Mouse (Mus musculus) T-helper 2 cell (primary cell): ENCODE data around the gene Aifm1.

ENCODE experiments used
- in situ Hi-C: fragments of 300-600 bp; cut with MboI, MseI; formaldehyde crosslinking; loops from one replicate; pipeline ENCODE4 v1.15.1; 2025; ENCODE audit warnings: high pct_unique_total_duplicates

Gene Aifm1

GRCm38 (mm10) chrX:48513166-48513807, at the start of gene Aifm1:
Aifm1 (minus strand) TSS chrX:48513563.
- in situ Hi-C loops = no loop called here

DNA sequence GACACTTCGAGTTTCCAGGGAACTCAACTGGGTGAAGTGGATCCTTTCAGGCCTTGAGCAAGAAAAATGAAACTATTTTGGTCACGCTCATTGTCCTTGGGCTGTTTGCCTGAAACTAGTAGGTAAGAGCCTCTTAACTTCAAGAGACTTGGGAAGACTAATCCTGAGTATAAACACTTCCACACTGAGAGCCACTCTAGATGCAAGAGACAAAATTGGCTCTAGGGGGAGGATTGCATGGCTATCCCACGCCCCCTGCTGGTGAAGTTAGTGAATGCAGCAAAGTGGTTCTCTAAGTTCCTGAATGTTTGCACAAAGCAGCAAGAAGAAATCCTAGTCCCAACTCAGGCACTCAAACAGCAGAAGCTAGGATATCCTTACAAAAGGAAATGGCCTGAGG, 18.8 kb upstream of the Aifm1 start:
- in situ Hi-C loops = no loop called here

GRCm38 (mm10) chrX:48526435-48526834, 13.1 kb upstream of the Aifm1 start:
- in situ Hi-C loops = no loop called here

- in situ Hi-C loops = no loop called here
Observed at GRCm38 (mm10) chrX:48525866-48526265, 12.5 kb upstream of the Aifm1 start.

DNA sequence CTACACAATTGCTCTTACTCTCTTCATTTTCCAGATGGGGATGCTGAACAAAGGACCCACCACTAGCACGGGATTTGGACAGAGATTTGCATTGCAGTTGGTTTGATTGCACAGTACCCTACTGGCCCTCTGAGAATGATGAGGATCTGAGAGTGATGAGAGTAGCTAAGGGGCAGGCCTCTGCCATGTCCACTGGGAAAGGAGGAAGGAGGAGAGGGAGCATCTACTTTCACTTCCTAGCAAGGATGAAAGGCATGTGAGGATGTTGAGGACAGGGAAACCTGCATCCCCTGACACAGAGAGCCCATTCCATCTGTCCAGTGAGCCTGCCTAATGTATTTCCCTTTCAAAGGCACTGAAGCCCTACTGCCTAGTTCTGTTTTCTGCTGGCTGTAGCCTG, 12.0 kb upstream of the Aifm1 start:
- in situ Hi-C loops = no loop called here

DNA sequence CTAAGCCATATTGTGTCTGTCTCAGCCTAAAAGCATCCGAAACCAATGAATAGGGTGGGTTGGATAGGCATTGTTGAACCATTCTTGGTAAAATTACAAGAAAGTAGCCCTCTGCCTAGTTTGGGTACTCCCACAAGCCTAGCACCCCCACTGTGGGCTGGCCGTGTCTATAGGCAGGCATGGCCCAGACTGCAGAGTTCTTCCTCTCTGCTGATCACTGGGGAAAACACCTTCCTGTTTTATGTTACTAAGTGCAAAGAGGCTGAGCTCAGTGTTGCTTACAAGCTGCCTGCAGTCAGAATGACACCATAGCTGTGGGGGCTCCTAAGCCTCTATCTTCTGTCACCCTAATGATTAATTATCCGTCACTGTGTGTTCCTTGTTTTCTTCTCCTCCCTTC, 10.1 kb upstream of the Aifm1 start:
- in situ Hi-C loops = no loop called here

DNA sequence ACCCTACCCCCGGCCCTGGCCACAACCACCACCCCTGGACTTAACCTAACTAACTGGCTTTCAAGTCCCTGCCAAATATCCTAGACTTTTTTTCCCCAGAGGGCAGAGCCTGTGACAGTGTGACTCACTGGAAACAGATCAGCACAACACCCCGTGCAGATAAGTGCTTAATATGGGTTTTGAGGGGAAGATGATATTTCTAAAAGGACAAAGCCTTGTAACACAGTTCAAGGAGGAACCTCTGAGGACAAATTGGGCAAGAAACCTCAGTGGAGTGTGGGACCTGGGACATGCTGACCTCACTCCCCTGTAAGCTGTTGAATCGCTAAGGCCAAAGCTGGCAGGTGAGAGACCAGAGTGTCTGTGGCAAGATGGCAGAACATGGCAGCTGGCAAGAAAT, 8.3 kb upstream of the Aifm1 start:
- in situ Hi-C loops = no loop called here

GRCm38 (mm10) chrX:48519549-48520085, 6.3 kb upstream of the Aifm1 start:
- in situ Hi-C loops = no loop called here

GRCm38 (mm10) chrX:48518808-48519548, 5.6 kb upstream of the Aifm1 start, which contains the start of gene Rab33a:
Rab33a (plus strand) TSS chrX:48519285.
- in situ Hi-C loops = no loop called here

- in situ Hi-C loops = no loop called here
Observed at GRCm38 (mm10) chrX:48518211-48518807, 4.9 kb upstream of the Aifm1 start.

DNA sequence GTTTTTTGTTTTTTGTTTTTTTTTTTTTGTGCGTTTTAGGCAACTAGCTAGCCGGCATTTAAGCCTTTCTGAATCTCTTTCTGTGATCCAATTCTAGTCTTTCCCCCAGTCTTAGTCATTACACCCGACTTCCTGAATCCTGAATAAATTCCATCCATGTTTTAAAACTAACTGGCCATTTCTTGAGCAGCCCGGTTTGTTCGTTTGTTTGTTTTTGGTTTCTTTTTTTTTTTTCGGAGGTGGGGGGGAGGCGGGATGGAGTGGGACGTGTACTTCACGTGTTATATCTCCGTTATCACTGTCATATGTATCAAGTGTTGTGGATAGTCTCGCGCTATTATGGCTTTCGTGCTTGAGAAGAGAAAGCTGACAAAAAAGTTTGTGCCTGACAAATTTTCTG, 461 bp upstream of the Aifm1 start:
- in situ Hi-C loops = no loop called here

- in situ Hi-C loops = no loop called here
Observed at GRCm38 (mm10) chrX:48493763-48494162, 19.6 kb downstream of the Aifm1 start.

- in situ Hi-C loops = no loop called here
Observed at GRCm38 (mm10) chrX:48481687-48482086, 31.7 kb downstream of the Aifm1 start.

DNA sequence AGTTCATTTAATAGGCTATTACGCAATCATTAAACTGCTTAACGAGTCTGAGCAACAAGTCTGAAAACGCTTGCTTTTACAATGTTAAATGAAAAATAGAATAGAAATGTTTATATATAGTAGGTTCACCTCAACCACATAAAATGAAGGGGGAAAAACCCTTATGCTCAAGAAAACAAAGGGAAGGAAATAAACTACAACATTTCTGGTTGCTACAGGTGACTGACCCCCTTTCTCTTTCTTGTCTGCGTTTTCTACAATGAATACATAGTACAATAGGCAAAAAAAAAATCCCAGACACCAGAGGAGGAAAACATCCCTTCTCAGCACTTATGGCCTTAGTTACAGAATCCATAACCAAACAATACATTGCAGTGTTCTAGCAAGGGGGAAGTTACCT, 32.3 kb downstream of the Aifm1 start:
- in situ Hi-C loops = no loop called here

DNA sequence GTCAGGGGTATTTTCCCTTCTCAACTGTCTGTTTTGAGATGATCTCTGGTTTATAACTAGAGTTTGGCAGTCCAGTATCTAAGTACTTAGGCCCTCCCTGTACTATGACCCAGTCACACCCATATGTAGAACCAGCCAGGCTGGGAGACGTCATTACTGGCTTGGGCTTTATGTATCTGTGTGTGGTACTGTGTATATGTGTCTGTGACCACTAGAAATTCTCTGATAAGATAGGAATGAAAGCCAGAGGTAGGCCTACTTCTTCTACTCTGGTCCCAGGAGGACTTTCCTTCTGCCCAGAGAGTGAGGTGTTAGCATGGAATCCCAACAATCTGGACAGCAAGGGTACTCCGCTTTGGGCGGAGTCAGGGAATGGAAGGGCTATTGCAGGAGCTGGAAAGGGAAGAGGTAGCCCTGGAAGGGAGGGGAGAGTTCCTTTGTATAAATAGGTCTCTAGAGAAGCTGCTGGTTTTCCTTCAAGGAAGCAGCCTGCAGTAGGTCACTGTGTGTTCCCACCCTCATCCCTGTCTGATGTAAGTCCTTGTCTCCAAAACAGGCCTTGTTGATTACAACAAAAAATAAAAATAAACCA, 45.9 kb downstream of the Aifm1 start:
- in situ Hi-C loops = no loop called here

DNA sequence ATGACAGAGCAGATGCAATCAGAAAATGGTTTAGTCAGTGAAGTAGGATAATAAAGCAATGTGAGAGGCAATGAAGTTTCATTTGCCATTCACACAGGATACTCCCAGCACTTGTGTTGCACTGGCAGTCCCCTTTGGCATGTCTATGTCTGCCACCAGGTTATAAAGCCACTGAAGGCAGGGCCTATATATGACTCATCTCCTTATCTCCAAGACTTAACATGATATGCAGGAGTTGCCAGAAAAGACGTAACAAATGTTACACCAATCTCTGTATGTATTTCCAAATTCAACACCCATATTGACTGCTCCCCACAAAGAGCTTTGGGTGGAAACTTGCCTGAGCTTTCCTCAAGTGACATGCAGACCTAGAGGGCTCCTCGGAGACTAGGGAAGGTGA, 47.2 kb downstream of the Aifm1 start:
- in situ Hi-C loops = no loop called here

GRCm38 (mm10) chrX:48464436-48464835, 48.9 kb downstream of the Aifm1 start:
- in situ Hi-C loops = loop anchor here (5.0 kb wide), 1 partner anchor 37 kb away; no protein-coding TSS in a partner anchor

GRCm38 (mm10) chrX:48463636-48464035, 49.7 kb downstream of the Aifm1 start:
- in situ Hi-C loops = loop anchor here (5.0 kb wide), 1 partner anchor 36 kb away; no protein-coding TSS in a partner anchor

- in situ Hi-C loops = loop anchor here (5.0 kb wide), 1 partner anchor 36 kb away; no protein-coding TSS in a partner anchor
Observed at GRCm38 (mm10) chrX:48462754-48463507, 50.4 kb downstream of the Aifm1 start, which contains the start of gene Elf4. Elf4 (minus strand) TSS chrX:48463132.

DNA sequence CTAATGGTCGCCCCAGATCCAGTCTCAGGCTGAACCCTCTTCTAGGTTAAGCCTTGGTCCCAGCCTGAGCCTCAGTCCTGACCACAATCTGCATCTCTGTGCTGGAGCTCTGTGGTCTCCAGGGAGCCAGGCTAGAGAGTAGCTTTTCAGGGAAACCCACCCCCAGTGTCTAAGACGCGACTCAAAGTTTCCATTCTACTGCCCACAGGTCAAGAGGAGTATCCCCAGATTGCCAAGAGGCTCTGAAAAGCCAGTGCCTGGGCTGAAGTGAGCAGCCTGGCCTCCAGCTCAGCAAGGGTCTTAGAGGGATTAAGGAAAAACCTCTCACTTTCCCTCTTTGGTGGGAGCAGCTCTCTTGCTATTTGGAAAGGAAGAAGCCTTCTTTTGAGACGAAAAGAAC, 51.1 kb downstream of the Aifm1 start:
- in situ Hi-C loops = loop anchor here (5.0 kb wide), 1 partner anchor 35 kb away; no protein-coding TSS in a partner anchor

DNA sequence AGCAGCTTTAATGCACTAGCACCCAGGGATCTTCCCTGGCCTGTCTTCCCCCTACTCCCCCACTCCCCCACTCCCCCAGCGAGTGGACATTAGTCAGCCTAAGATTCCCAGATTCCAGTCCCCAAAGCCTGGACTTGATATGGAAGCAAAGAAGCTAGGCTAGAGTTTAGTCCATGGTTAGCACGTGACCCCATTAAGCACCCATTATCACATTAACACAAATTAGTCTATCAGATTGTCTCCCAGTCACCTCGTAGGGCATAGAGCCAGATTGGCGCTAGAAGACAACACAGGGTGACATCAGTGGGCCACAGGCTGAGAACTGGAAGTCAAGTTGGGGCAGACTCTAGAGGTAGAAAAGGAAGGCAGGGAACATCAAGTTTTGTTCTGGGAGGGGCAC, 52.4 kb downstream of the Aifm1 start:
- in situ Hi-C loops = loop anchor here (5.0 kb wide), 1 partner anchor 34 kb away; no protein-coding TSS in a partner anchor
